Mouse (Mus musculus): ENCODE data around the gene Camk2b.
"Not testable (repeated sequence)": the region's sequence is repeated elsewhere in the genome, so short reads cannot be mapped to it uniquely, and the experiment has no call there.

The Camk2b gene

GRCm38 (mm10) chr11:6015011-6015431 lies 51.1 kb downstream of the Camk2b start:
- DNase-seq (ENCODE audit: low spot score in 2 of 2), result no peak

DNA sequence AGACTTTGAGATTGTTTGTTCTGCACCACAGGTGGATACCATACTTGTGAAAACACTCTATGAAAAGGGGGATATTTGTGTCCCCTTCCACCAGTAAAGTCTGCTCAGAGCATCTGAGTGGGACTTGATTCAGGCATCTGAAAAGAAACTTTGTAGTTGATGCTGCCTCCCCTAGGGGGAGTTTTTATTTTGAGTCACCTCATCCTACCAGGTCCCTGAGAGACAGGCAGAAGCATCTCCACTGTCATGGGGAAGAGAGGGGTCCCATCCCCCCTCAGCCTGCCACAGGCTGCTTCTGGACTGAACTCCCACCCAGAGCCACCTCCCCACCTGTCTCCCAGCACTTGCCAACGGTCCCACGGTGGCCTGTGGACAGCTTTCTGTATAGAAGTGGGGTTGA lies 52.8 kb downstream of the Camk2b start:
- DNase-seq (ENCODE audit: low spot score in 2 of 2), result no peak

DNA sequence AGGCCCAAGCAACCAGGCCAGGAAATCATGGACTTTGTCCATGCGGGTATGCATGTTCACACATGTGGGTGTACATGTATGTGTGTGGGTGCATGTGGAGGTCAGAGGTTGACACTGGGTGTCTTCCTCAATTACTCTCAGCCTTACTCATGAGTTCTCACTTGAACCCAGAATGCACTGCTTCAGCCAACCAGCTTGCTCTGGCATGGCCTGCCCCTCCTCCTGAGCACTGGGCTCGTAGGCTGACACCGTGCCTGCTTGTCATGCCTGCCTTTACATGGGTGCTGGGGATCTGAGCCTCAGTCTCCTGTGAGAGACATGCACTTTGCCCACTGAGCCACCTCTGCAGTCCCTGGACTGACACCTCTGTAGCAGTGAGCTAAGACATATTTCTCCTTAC lies 54.3 kb downstream of the Camk2b start:
- DNase-seq (ENCODE audit: low spot score in 2 of 2), result no peak

DNA sequence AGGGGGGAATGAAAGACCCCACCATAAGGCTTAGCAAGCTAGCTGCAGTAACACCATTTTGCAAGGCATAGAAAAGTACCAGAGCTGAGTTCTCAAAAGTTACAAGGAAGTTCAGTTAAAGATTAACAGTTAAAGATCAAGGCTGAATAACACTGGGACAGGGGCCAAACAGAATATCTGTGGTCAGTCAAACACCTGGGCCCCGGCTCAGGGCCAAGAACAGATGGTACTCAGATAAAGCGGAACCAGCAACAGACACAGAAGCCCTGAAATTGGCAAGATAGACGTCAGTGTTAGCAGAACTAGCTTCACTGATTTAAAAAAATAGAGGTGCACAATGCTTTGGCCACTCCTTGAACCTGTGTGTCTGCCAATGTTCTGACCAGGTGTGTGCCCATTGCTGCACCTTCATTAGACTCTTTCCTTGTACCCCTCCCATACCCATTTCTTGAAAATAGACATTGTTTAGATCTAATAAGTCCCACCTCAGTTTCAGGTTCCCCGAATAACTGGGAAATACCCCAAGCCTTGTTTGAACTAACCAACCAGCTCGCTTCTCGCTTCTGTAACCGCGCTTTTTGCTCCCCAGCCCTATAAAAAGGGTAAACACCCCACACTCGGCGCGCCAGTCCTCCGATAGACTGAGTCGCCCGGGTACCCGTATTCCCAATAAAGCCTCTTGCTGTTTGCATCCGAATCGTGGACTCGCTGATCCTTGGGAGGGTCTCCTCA lies 55.2 kb downstream of the Camk2b start:
- not testable (repeated sequence) for DNase-seq (ENCODE audit: low spot score in 2 of 2)

DNA sequence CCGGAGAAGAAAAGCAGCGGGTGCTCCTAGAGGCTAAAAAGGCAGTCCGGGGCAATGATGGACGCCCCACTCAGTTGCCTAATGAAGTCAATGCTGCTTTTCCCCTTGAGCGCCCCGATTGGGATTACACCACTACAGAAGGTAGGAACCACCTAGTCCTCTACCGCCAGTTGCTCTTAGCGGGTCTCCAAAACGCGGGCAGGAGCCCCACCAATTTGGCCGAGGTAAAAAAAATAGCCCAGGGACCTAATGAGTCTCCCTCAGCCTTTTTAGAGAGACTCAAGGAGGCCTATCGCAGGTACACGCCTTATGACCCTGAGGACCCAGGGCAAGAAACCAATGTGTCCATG lies 58.4 kb downstream of the Camk2b start:
- not testable (repeated sequence) for DNase-seq (ENCODE audit: low spot score in 2 of 2)

DNA sequence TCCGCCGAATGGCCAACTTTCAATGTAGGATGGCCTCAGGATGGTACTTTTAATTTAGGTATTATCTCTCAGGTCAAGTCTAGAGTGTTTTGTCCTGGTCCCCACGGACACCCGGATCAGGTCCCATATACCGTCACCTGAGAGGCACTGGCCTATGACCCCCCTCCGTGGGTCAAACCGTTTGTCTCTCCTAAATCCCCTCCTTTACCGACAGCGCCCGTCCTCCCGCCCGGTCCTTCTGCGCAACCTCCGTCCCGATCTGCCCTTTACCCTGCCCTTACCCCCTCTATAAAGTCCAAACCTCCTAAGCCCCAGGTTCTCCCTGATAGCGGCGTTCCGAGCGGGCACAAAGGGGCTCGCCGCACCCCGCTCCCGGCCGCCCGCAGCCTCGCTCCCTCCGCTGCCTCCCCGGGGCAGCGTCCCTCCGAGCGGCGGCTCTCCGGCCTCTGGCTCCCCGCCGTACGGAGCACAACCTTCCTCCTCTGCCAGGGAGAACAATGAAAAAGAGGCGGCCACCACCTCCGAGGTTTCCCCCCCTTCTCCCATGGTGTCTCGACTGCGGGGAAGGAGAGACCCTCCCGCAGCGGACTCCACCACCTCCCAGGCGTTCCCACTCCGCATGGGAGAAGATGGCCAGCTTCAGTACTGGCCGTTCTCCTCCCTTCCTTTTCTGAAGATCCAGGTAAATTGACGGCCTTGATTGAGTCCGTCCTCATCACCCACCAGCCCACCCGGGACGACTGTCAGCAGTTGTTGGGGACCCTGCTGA lies 59.0 kb downstream of the Camk2b start:
- not testable (repeated sequence) for DNase-seq (ENCODE audit: low spot score in 2 of 2)

- DNase-seq (ENCODE audit: low spot score in 2 of 2), result not testable (repeated sequence)
Measured at GRCm38 (mm10) chr11:6006351-6007009, 59.7 kb downstream of the Camk2b start.

GRCm38 (mm10) chr11:6005374-6006043 lies 60.7 kb downstream of the Camk2b start:
- not testable (repeated sequence) for DNase-seq (ENCODE audit: low spot score in 2 of 2)

GRCm38 (mm10) chr11:6003046-6003639 lies 63.0 kb downstream of the Camk2b start:
- no peak for DNase-seq (ENCODE audit: low spot score in 2 of 2)

- peak in 1 of 2 experiments; percentile 59 for DNase-seq (ENCODE audit: low spot score in 2 of 2)
Measured at GRCm38 (mm10) chr11:6001981-6002649, 64.0 kb downstream of the Camk2b start.

- no peak for DNase-seq (ENCODE audit: low spot score in 2 of 2)
Measured at GRCm38 (mm10) chr11:6000961-6001682, 65.0 kb downstream of the Camk2b start.

- peak; percentile 85 to 90 for DNase-seq (ENCODE audit: low spot score in 2 of 2)
Measured at GRCm38 (mm10) chr11:5999832-6000771, 66.1 kb downstream of the Camk2b start.

DNA sequence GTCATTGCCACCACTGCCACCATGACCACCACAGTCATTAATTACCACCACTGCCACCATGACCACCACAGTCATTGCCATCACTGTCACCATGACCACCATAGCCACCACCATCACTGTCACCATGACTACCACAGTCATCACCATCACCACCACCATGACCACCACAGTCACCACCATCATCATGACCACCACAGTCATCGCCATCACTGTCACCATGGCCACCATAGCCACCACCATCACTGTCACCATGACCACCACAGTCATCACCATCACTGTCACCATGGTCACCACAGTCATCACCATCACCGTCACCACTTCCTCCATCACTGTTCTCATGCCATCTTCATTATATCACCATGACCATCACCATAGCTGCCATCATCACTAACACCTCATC lies 67.7 kb downstream of the Camk2b start:
- DNase-seq (ENCODE audit: low spot score in 2 of 2), result no peak

GRCm38 (mm10) chr11:5995989-5996388 lies 70.2 kb downstream of the Camk2b start:
- peak; percentile 79 to 87 for DNase-seq (ENCODE audit: low spot score in 2 of 2)

GRCm38 (mm10) chr11:5994880-5995279 lies 71.3 kb downstream of the Camk2b start:
- DNase-seq (ENCODE audit: low spot score in 2 of 2), result no peak

DNA sequence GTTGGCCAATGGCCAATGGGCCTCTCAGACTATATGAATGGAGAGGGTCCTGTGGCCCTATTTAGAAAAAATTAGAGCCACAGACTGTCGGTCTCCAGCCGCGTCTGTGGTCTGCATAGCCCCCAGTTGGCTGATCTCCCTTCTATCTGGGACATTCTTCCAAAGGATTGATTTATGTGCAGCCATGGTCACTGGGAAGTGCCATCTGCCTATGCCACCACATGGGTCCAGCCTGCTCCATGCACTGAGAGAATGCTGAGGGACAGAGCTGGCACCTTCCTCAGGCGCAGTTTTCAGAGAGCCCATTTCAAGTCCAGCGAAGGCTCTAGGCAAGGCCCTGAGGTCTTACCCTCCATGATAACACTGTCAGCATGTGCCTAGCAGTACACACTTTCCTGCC lies 72.0 kb downstream of the Camk2b start:
- DNase-seq (ENCODE audit: low spot score in 2 of 2), result no peak

GRCm38 (mm10) chr11:5990910-5991309 lies 75.3 kb downstream of the Camk2b start:
- no peak for DNase-seq (ENCODE audit: low spot score in 2 of 2)

DNA sequence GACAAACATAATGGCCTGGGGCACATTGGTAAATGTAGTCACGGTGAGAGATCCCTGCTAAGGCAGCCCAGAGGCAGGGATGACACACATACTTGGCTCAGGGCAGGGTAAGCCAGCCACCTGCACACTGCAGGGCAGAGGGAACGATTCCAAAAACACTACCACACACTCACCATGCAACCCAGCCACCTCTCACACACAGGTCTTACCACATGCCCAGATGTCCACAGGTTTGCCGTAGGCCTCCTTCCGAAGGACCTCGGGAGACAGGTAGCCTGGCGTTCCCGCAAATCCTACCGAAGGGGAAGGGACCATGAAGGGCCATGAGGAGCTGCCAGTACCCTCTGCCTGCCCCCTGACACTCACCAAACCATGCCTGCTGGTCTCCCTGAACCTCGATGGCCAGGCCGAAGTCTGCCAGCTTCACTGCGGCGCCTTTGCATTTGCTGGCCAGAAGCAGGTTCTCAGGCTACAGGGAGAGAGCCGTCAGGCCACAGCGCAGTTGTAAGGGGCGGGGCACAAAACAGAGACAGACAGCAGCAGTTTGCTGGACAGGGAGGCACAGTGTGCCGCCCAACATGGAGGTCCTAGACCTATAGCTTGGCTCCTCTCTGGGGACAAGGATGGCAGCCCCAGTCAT lies 76.1 kb downstream of the Camk2b start:
- DNase-seq (ENCODE audit: low spot score in 2 of 2), result no peak

DNA sequence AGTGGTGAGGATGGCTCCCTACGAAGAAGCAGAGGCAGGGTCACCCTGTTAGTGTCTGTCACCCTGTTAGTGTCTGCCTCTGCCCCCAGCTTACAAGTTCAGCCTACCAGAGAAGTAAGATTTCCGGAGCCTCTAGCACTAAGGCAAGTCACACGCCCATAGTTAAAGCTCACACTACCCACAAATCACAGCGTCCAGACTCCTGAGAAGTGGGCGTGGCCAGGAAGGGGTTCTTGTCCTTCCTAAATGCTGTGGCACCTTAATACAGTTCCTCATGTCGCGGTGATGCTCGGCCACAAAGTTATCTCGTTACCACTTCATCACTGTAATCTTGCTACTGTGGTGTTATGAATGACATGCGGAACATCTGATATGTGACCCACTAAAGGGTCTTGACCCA lies 78.0 kb downstream of the Camk2b start:
- DNase-seq (ENCODE audit: low spot score in 2 of 2), result no peak
